Mouse (Mus musculus): ENCODE measurements at regions not wholly inside any gene's neighbourhood (a gene's known extent, or its start where the extent isn't known, plus 50 kb on each side); places are given as distances from the start of the nearest gene placed in this dataset.

GRCm38 (mm10) chr19:51074762-51075161 lies 396.3 kb upstream of the Sorcs1 start:
- TF ChIP-seq CTCF (IDR thresholded peaks at IDR 0.05; ENCODE audit: low read depth) (no peak), EP300 (optimal IDR thresholded peaks at IDR 0.05) (no peak)
